Mouse (Mus musculus) testis, adult 2 months (tissue): ENCODE data around the gene Gmfb. TPM values are rescaled to one million over a fixed set of nuclear protein-coding genes. Genes with fewer than 3 reads are reported as not detected.

Experiments
- H3K27ac ChIP-seq: fragments of 200-500 bp; 2 replicates; pipeline ENCODE4 v1.5.1; 2012; ENCODE audit warnings: low read depth, low read length; ENCODE audit not compliant: control insufficient read depth, insufficient read depth
- H3K27me3 ChIP-seq: fragments of 200-500 bp; 2 replicates; pipeline ENCODE4 v1.6.1; 2012; ENCODE audit warnings: mild to moderate bottlenecking, low read length, moderate library complexity; ENCODE audit not compliant: control insufficient read depth, insufficient read depth
- H3K36me3 ChIP-seq: fragments of 200-500 bp; 2 replicates; pipeline ENCODE4 v1.6.1; 2012; ENCODE audit warnings: mild to moderate bottlenecking, low read length; ENCODE audit not compliant: control insufficient read depth, insufficient read depth
- H3K4me1 ChIP-seq: fragments of 200-500 bp; 2 replicates; pipeline ENCODE4 v1.6.1; 2012; ENCODE audit warnings: low read length; ENCODE audit not compliant: control insufficient read depth, insufficient read depth
- H3K4me3 ChIP-seq: fragments of 200-500 bp; 2 replicates; pipeline ENCODE4 v1.5.1; 2012; ENCODE audit warnings: low read depth, mild to moderate bottlenecking, low read length, moderate library complexity, mixed read lengths; ENCODE audit not compliant: control insufficient read depth
- CTCF ChIP-seq: fragments of 200-500 bp; IDR thresholded peaks from 2 replicates; pipeline ENCODE4 v1.5.1; 2012; ENCODE audit warnings: low read depth, mild to moderate bottlenecking, inconsistent platforms, low read length, moderate library complexity; ENCODE audit not compliant: control insufficient read depth, insufficient read depth, insufficient replicate concordance
- POLR2A ChIP-seq: fragments of 200-500 bp; IDR thresholded peaks from 2 replicates; pipeline ENCODE4 v1.6.1; 2012; ENCODE audit warnings: low read depth, mild to moderate bottlenecking, inconsistent platforms, low read length, moderate library complexity; ENCODE audit not compliant: control insufficient read depth
- polyA plus RNA-seq: library from polyadenylated mRNA; depleted of rRNA; stranded (reverse); fragments of >200 nt; gene quantifications from 2 replicates; pipeline ENCODE4 v1.2.3, GENCODE M21; 2012

Gmfb gene
- polyA plus RNA-seq, 1 experiment = 69.6 TPM

DNA sequence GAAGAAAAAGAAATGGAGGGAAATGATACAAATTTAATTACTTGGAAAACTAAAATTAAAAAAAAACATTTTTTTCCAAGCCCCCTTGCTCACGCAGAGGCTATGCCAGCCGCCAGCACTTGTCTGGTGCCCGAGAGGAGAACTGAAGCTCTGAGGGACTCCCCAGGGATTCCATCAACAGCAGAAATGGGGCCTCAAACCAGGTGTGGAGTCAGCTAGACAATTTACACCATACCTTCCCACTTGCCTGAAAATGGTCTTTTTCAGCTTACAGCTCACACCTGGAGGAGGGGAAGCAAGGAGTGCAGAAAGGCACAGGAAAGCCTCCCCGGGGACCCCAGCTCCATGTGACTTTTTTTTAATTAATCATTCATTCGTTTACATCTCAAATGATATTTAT, 36.8 kb downstream of the Gmfb start:
- no peaks in the 10 kb centered on the region for H3K36me3 ChIP-seq
- peaks cover 3% of the 10 kb centered on the region; the same call in 1 of the 2 replicates for H3K4me1 ChIP-seq
- no peak overlapping the region for H3K4me3 ChIP-seq
- no peak for TF ChIP-seq CTCF
- TF ChIP-seq POLR2A = no peak
- no peaks in the 10 kb centered on the region for H3K27me3 ChIP-seq
- H3K27ac ChIP-seq = no peak overlapping the region

DNA sequence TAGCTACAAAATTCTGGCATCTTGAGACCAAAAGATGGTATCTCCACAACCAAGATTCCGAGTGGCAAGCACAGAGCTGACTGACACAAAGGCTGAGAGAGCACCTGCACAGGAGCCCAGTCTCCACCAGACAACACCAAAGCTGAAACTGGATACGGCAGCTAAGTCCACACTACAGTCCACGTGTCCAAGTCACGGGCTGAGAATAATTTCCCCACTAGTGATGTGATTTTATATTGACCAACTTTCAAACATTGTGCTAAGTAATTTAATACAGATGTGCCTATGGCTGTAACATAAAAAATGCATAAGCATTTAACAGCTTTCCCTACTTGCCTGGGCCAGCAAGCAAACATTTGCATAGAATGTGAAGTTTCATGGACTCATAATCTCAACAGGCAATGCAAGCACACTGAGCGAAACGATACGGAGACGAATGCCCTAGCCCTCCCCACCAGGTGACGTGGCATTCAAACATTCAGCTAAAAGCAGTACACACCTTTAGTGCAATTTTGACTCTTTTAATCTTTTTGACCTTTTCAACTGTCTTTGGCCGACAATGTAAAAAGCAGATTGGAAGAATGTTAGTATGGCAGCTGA, 38.6 kb downstream of the Gmfb start:
- Histone ChIP-seq H3K4me1 (peaks cover under 1% of the 10 kb centered on the region; the same call in 1 of the 2 replicates), H3K27ac (no peak overlapping the region), H3K4me3 (no peak overlapping the region), H3K36me3 (no peaks in the 10 kb centered on the region), H3K27me3 (no peaks in the 10 kb centered on the region)
- TF ChIP-seq CTCF = no peak
- no peak for TF ChIP-seq POLR2A

- H3K27me3 ChIP-seq = no peaks in the 10 kb centered on the region
- H3K36me3 ChIP-seq = no peaks in the 10 kb centered on the region
- H3K4me3 ChIP-seq = no peak overlapping the region
- no peak for TF ChIP-seq POLR2A
- no peak for TF ChIP-seq CTCF
- H3K4me1 ChIP-seq = no peaks in the 10 kb centered on the region
- H3K27ac ChIP-seq = no peak overlapping the region
These were observed 39.7 kb downstream of the Gmfb start for GRCm38 (mm10) chr14:46782187-46782828.

DNA sequence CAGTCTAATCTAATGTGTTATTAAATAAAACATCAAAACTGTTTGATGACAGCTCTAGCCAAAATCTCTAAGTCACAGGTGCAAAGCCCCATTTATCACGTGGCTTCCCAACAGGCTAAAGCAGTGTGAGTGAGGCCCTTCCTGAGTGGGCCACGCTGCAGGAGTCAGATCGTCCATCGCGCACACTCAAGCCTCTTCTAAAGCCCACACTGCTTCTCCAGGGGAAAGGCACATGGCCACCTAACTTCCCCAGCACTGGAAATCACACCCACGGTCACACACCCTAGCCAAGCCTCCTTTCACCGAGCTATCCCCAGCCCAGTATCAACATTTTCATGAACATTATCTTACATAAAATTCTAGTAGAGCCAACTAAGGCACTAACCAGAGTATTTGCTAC, 41.0 kb downstream of the Gmfb start:
- no peaks in the 10 kb centered on the region for H3K36me3 ChIP-seq
- H3K27me3 ChIP-seq = no peaks in the 10 kb centered on the region
- no peaks in the 10 kb centered on the region for H3K4me1 ChIP-seq
- TF ChIP-seq CTCF = no peak
- no peak for TF ChIP-seq POLR2A
- no peak overlapping the region for H3K4me3 ChIP-seq
- no peak overlapping the region for H3K27ac ChIP-seq

DNA sequence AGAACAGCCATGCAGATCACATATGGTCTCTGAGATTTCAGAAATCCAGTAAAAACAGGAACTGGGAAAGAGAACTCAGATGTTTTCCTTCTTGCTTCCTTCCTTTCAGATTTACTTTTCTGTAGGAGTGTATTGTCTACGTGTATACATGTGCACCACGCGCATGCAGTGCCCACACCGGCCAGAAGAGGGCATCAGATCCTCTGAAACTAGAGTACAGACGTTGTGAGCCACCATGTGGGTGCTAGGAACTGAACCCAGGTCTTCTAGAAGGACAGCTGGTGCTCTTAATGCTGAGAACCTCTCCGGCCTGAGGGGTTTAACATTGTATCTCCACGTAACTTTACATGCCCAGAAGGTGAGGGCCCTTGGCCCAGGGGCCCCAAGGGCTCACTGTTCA, 42.8 kb downstream of the Gmfb start:
- H3K36me3 ChIP-seq = no peaks in the 10 kb centered on the region
- no peak for TF ChIP-seq POLR2A
- peak; percentile 88; the same call in 1 of the 2 replicates for TF ChIP-seq CTCF

GRCm38 (mm10) chr14:46778756-46779155, 43.3 kb downstream of the Gmfb start:
- TF ChIP-seq POLR2A = no peak
- no peak for TF ChIP-seq CTCF
- H3K4me3 ChIP-seq = no peak overlapping the region
- H3K27me3 ChIP-seq = no peaks in the 10 kb centered on the region
- no peak overlapping the region for H3K27ac ChIP-seq
- H3K36me3 ChIP-seq = no peaks in the 10 kb centered on the region
- no peaks in the 10 kb centered on the region for H3K4me1 ChIP-seq

More for the DNA sequence above, 42.8 kb downstream of the Gmfb start:
- Histone ChIP-seq H3K4me3 (no peak overlapping the region), H3K27ac (no peak overlapping the region), H3K27me3 (no peaks in the 10 kb centered on the region), H3K4me1 (no peaks in the 10 kb centered on the region)

DNA sequence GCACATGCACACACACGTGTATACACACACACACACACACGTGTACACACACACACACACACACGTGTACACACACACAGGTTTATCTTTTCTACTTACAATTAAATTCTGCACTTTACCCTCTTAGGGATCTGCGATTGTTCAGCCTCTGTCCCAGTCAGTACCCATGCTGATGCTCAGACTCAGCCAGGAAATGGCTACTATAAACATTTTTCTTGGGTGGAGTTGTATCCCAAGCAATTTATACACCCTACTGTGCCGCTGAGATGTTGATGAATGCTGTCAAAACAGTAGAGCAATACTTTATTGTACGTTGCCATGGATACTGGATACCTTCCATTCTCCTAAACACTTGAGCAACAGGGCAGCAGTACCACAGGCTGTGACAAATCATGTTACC, 52.0 kb downstream of the Gmfb start:
- no peak for TF ChIP-seq POLR2A
- no peak for TF ChIP-seq CTCF
- H3K4me1 ChIP-seq = no peaks in the 10 kb centered on the region
- H3K4me3 ChIP-seq = no peak overlapping the region
- H3K36me3 ChIP-seq = peaks cover 1% of the 10 kb centered on the region; the same call in 1 of the 2 replicates
- no peaks in the 10 kb centered on the region for H3K27me3 ChIP-seq
- H3K27ac ChIP-seq = no peak overlapping the region
